Mouse (Mus musculus) stomach, embryonic 14.5 days (tissue): Measurements from ENCODE around the gene Btbd7. TPM values are rescaled to one million over a fixed set of nuclear protein-coding genes. Genes with fewer than 3 reads are reported as not detected.

Source experiments
- ATAC-seq: fragments of 200-750 bp; cut with Nextera tagmentation; 2 replicates; pipeline ENCODE4 v1.8.0; 2017; ENCODE audit warnings: low read depth, moderate TSS enrichment; ENCODE audit not compliant: insufficient number of reproducible peaks, insufficient read depth, low FRiP score
- H3K27ac ChIP-seq: fragments of 300-500 bp; sonication (generic); 2 replicates; pipeline ENCODE4 v1.5.1; 2014; ENCODE audit warnings: mild to moderate bottlenecking, low read length, moderate library complexity, mixed read lengths
- H3K27me3 ChIP-seq: fragments of 300-500 bp; sonication (generic); 2 replicates; pipeline ENCODE4 v1.6.1; 2014; ENCODE audit warnings: low read length, control low read depth, mixed read lengths; ENCODE audit not compliant: control insufficient read depth, insufficient read depth
- H3K36me3 ChIP-seq: fragments of 300-500 bp; sonication (generic); 2 replicates; pipeline ENCODE4 v1.6.1; 2014; ENCODE audit warnings: mild to moderate bottlenecking, control low read depth, low read length, moderate library complexity, mixed read lengths; ENCODE audit not compliant: control insufficient read depth, insufficient read depth
- H3K4me1 ChIP-seq: fragments of 300-500 bp; sonication (generic); 2 replicates; pipeline ENCODE4 v1.6.1; 2014; ENCODE audit warnings: low read length, control low read depth, mixed read lengths; ENCODE audit not compliant: control insufficient read depth, insufficient read depth
- H3K4me2 ChIP-seq: fragments of 300-500 bp; sonication (generic); replicated peaks from 2 replicates; pipeline ENCODE4 v1.6.1; 2014; ENCODE audit warnings: low read depth, low read length, control low read depth
- H3K4me3 ChIP-seq: fragments of 300-500 bp; sonication (generic); 2 replicates; pipeline ENCODE4 v1.5.1; 2014; ENCODE audit warnings: low read depth, low read length, control low read depth
- H3K9ac ChIP-seq: fragments of 300-500 bp; sonication (generic); replicated peaks from 2 replicates; pipeline ENCODE4 v1.6.1; 2014; ENCODE audit warnings: low read depth, mild to moderate bottlenecking, control low read depth, low read length, moderate library complexity, mixed read lengths
- H3K9me3 ChIP-seq: fragments of 300-500 bp; sonication (generic); 2 replicates; pipeline ENCODE4 v1.6.1; 2016; ENCODE audit warnings: low read depth, low read length, control low read depth; ENCODE audit not compliant: control insufficient read depth
- WGBS: fragments of 180-500 bp; shearing (Covaris S2); extraction: QIAGEN DNeasy Blood & Tissue Kit; methylation state at CpG from one replicate; pipeline ENCODE4 v1.1.7; 2014; 5-methylcytosine and 5-hydroxymethylcytosine counted together
- polyA plus RNA-seq: library from polyadenylated mRNA; unstranded; fragments of >200 nt; fragmentation: Nextera tagmentation; extraction: Ambion mirVana; gene quantifications from 2 replicates; pipeline ENCODE4 v1.2.1, GENCODE M21; 2014

Gene Btbd7
- polyA plus RNA-seq, 1 experiment from 2014 or later, result 29.2 TPM

DNA sequence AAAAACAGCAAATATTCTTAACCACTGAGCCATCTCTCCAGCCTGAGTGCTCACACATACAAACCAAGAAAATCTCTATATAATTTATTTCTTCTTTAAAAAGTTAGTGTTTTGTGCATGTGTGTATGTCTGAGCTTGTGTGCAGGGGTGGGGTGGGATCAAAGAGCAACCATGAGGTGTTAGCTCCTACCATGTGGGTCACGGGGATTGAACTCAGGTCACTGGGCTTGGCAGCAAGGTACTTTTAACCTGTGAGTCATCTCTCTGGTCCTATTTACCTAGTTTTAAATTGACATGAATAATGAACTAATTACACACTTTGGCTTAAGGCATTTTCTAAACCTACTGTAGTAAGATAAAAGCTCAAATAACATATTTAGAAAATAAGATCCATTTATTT, 51.9 kb downstream of the Btbd7 start:
- no peak for ATAC-seq
- 90% methylated on average over 1 of the region's 1 CpGs for WGBS
- Histone ChIP-seq H3K27ac (no peak overlapping the region), H3K9me3 (no peaks in the 10 kb centered on the region), H3K4me2 (no peak overlapping the region), H3K4me3 (no peak overlapping the region), H3K27me3 (no peaks in the 10 kb centered on the region), H3K4me1 (no peaks in the 10 kb centered on the region), H3K36me3 (no peaks in the 10 kb centered on the region; the same call in 1 of the 2 replicates), H3K9ac (no peak overlapping the region)

- Histone ChIP-seq H3K9me3 (no peaks in the 10 kb centered on the region), H3K36me3 (peaks cover 8% of the 10 kb centered on the region), H3K27me3 (no peaks in the 10 kb centered on the region), H3K4me2 (no peak overlapping the region), H3K9ac (no peak overlapping the region), H3K4me1 (no peaks in the 10 kb centered on the region), H3K27ac (no peak overlapping the region), H3K4me3 (no peak overlapping the region)
- ATAC-seq, result no peak
- 83% methylated on average over 1 of the region's 1 CpGs for WGBS
Measured at GRCm38 (mm10) chr12:102814858-102815257, 63.4 kb downstream of the Btbd7 start.

- Histone ChIP-seq H3K4me2 (no peak overlapping the region), H3K4me1 (no peaks in the 10 kb centered on the region), H3K9ac (no peak overlapping the region), H3K27me3 (no peaks in the 10 kb centered on the region), H3K4me3 (no peak overlapping the region), H3K36me3 (peaks cover 4% of the 10 kb centered on the region), H3K27ac (no peak overlapping the region), H3K9me3 (no peaks in the 10 kb centered on the region)
- no peak for ATAC-seq
- 94% methylated on average over 2 of the region's 2 CpGs for WGBS
Measured at GRCm38 (mm10) chr12:102799528-102799927, 78.7 kb downstream of the Btbd7 start.

GRCm38 (mm10) chr12:102787927-102788326, 90.3 kb downstream of the Btbd7 start:
- H3K4me2 ChIP-seq, result no peak overlapping the region
- 65% methylated on average over 7 of the region's 7 CpGs for WGBS
- H3K36me3 ChIP-seq, result peaks cover 66% of the 10 kb centered on the region
- H3K9ac ChIP-seq, result no peak overlapping the region
- no peaks in the 10 kb centered on the region for H3K4me1 ChIP-seq
- H3K4me3 ChIP-seq, result no peak overlapping the region
- no peak overlapping the region for H3K27ac ChIP-seq
- H3K27me3 ChIP-seq, result no peaks in the 10 kb centered on the region
- no peak for ATAC-seq
- H3K9me3 ChIP-seq, result no peaks in the 10 kb centered on the region

DNA sequence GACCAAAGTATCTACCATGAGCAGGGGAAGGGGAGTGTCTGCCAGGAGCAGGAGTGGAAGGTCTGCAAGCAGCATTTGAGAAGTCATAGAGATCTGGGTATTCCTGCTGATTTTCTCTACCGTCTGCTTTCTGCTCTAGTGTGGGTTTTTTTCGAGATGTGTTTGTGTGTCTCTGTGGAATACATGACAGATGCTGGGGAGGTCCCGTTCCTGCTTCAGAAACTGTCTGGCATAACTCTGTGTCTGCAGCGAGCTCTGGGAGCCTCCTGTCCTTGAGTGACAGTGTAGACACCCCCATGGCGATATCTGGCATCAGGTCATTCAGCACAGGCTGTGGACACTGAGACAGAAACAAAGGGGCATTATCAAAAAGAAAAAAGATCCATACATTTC, 92.7 kb downstream of the Btbd7 start:
- no peak for ATAC-seq
- no peak overlapping the region for H3K9ac ChIP-seq
- no peaks in the 10 kb centered on the region for H3K27me3 ChIP-seq
- no peak overlapping the region for H3K4me2 ChIP-seq
- H3K27ac ChIP-seq, result no peak overlapping the region
- H3K9me3 ChIP-seq, result no peaks in the 10 kb centered on the region
- 84% methylated on average over 5 of the region's 5 CpGs for WGBS
- H3K4me1 ChIP-seq, result no peaks in the 10 kb centered on the region
- H3K4me3 ChIP-seq, result no peak overlapping the region
- H3K36me3 ChIP-seq, result peaks cover 50% of the 10 kb centered on the region

DNA sequence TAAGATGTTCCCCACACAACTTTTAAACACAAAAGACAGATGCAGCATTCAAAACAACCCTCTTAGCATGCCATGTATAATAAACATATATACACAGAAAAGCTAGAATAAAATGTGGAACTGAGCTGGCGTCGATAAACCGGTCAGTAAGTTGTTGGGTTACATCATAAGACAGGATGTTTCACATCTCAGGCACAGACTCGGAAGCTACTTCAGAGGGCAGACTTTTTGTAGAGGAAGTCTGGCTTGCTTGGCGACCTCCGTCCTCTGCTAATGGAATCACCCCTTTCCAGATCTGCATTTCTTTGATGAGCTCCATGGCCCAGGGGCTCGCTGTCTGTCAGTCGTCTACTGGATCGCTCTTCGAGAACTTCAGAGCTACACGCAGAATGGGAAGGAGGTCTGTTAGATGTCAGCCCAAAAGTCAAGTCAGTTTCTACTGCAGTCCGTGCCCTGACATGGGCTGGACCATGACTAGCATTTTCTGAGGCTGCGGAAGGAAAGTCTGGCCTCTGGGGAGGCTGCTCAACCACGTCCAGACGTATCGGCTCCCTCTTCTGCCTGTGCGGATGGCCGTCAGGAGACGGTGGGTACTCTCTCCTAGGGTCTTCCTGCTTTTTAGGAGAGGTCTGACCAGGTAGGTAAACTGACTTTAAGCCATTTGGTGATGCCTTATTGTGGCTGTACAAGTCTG, 93.2 kb downstream of the Btbd7 start:
- H3K4me1 ChIP-seq, result no peaks in the 10 kb centered on the region
- no peak overlapping the region for H3K4me2 ChIP-seq
- H3K27ac ChIP-seq, result no peak overlapping the region
- no peak overlapping the region for H3K9ac ChIP-seq
- no peaks in the 10 kb centered on the region for H3K9me3 ChIP-seq
- 80% methylated on average over 19 of the region's 19 CpGs for WGBS
- H3K36me3 ChIP-seq, result peaks cover 45% of the 10 kb centered on the region
- H3K27me3 ChIP-seq, result no peaks in the 10 kb centered on the region
- ATAC-seq, result no peak
- no peak overlapping the region for H3K4me3 ChIP-seq

DNA sequence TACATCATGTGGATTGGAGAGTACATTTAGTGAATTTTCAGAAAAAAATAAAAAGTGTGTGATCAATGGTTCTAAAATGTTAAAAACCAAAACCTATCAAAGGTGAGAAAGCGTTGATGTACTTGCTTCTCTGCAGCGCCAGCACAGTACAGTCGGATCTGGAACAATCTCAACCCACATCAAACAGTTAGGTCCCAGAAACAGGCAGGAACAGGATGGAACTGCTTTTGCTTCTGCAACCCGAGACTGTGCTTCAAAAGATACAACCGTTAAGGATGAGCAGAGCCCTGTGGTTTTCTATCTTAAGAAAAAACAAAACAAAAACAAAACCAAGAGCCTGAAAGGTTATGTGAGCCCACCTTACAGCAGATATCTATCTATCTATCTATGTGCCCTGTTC, 95.4 kb downstream of the Btbd7 start:
- ATAC-seq, result no peak
- Histone ChIP-seq H3K9ac (no peak overlapping the region), H3K36me3 (peaks cover 31% of the 10 kb centered on the region), H3K4me2 (no peak overlapping the region), H3K27me3 (no peaks in the 10 kb centered on the region), H3K9me3 (no peaks in the 10 kb centered on the region), H3K4me1 (no peaks in the 10 kb centered on the region), H3K27ac (no peak overlapping the region), H3K4me3 (no peak overlapping the region)
- 89% methylated on average over 5 of the region's 5 CpGs for WGBS

DNA sequence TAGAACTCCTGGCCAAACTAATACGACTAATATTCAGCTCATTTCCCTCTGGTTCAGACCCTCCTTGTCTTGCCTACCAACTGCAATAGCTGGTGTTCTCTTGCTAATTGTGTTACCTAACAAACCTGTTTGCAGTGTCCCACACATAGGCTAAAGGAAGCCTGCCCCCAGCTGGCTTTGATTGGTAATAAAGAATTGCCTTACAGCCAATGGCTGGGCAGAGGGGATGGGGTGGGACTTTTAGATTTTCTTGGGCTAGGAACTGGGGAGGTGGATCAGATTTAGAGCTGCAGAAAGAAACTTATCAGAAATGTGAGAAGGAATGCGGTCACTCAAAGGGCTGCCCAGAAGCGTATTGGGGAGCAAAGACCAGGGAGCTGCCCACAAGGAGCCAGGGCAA, 98.8 kb downstream of the Btbd7 start:
- H3K4me2 ChIP-seq, result no peak overlapping the region
- H3K4me1 ChIP-seq, result no peaks in the 10 kb centered on the region
- ATAC-seq, result peak; percentile 81
- H3K4me3 ChIP-seq, result no peak overlapping the region
- no peaks in the 10 kb centered on the region for H3K27me3 ChIP-seq
- WGBS, result 46% methylated on average over 3 of the region's 3 CpGs
- peaks cover 32% of the 10 kb centered on the region; the same call in 1 of the 2 replicates for H3K36me3 ChIP-seq
- H3K9me3 ChIP-seq, result no peaks in the 10 kb centered on the region
- no peak overlapping the region for H3K9ac ChIP-seq
- no peak overlapping the region for H3K27ac ChIP-seq

GRCm38 (mm10) chr12:102778151-102778550, 100.1 kb downstream of the Btbd7 start:
- H3K4me2 ChIP-seq, result no peak overlapping the region
- peaks cover 36% of the 10 kb centered on the region; the same call in 1 of the 2 replicates for H3K36me3 ChIP-seq
- H3K4me3 ChIP-seq, result no peak overlapping the region
- no peak overlapping the region for H3K9ac ChIP-seq
- H3K4me1 ChIP-seq, result no peaks in the 10 kb centered on the region
- H3K9me3 ChIP-seq, result no peaks in the 10 kb centered on the region
- ATAC-seq, result no peak
- no peaks in the 10 kb centered on the region for H3K27me3 ChIP-seq
- WGBS, result 84% methylated on average over 5 of the region's 5 CpGs
- no peak overlapping the region for H3K27ac ChIP-seq
